ENCODE assay signal across 8 mouse cellular contexts in genomic region chr5:41706777-41707114, GRCm38 (mm10). TPM values are rescaled to one million over a fixed set of nuclear protein-coding genes. Genes with fewer than 3 reads are reported as not detected.
DNase-seq lines count a peak whose midpoint lies in the region; ATAC-seq and TF ChIP-seq lines count a peak whose summit lies in the region.

No protein-coding gene starts in this region.

- peak overlapping the region; percentile 97 for H3K4me2 ChIP-seq in embryonic facial prominence, embryonic 11.5 days (ENCODE audit: low read depth, low read length)
- H3K4me2 ChIP-seq in intestine, embryonic 14.5 days (ENCODE audit: low read length): peak overlapping the region; percentile 93
- peak overlapping the region; percentile 80 for H3K4me2 ChIP-seq in myocyte (ENCODE audit: low read depth)

- H3K9ac ChIP-seq in embryonic facial prominence, embryonic 11.5 days (replicated peaks; ENCODE audit: low read length): peak overlapping the region; percentile 77
- H3K9ac ChIP-seq in intestine, embryonic 14.5 days (ENCODE audit: low read length): peak overlapping the region; percentile 89

- H3K79me2 ChIP-seq in myocyte (ENCODE audit: control insufficient read depth, insufficient read depth): peaks cover 43% of the 10 kb centered on the region

- H3K27ac ChIP-seq in layer of hippocampus, adult 2 months: peak overlapping the region; percentile 99
- H3K27ac ChIP-seq in embryonic facial prominence, embryonic 11.5 days (replicated peaks; ENCODE audit: low read depth, low read length): no peak overlapping the region
- peak overlapping the region; percentile 87; the same call in 1 of the 2 replicates for H3K27ac ChIP-seq in intestine, embryonic 14.5 days (ENCODE audit: low read depth)

- no peak for TF ChIP-seq POLR2A in myocyte (IDR thresholded peaks at IDR 0.05; ENCODE audit: insufficient read length, low read depth)

- no peaks in the 10 kb centered on the region for H3K9me3 ChIP-seq in embryonic facial prominence, embryonic 11.5 days (replicated peaks; ENCODE audit: control insufficient read depth, low read length)
- no peaks in the 10 kb centered on the region for H3K9me3 ChIP-seq in intestine, embryonic 14.5 days (ENCODE audit: control insufficient read depth, low read length)

- no peaks in the 10 kb centered on the region for H3K4me1 ChIP-seq in embryonic facial prominence, embryonic 11.5 days (ENCODE audit: control insufficient read depth, insufficient read depth, low read length)
- no peaks in the 10 kb centered on the region; the same call in 1 of the 2 replicates for H3K4me1 ChIP-seq in intestine, embryonic 14.5 days (replicated peaks; ENCODE audit: control insufficient read depth, insufficient read depth, low read length)

- no peak for ATAC-seq in embryonic facial prominence, embryonic 11.5 days (replicated peaks; ENCODE audit: insufficient number of reproducible peaks, low FRiP score, low TSS enrichment, low read depth)
- ATAC-seq in intestine, embryonic 14.5 days (replicated peaks; ENCODE audit: low FRiP score, low TSS enrichment, low read depth): no peak

- H3K4me3 ChIP-seq in layer of hippocampus, adult 2 months: peak overlapping the region; percentile 99
- H3K4me3 ChIP-seq in embryonic facial prominence, embryonic 11.5 days (ENCODE audit: low read depth, low read length): peak overlapping the region; percentile 85
- H3K4me3 ChIP-seq in intestine, embryonic 14.5 days (ENCODE audit: low read depth, low read length): peak overlapping the region; percentile 92
- H3K4me3 ChIP-seq in myocyte: peak overlapping the region; percentile 92

- DNase-seq in layer of hippocampus, adult 2 months (ENCODE audit: low spot score in 2 of 2): no peak
- DNase-seq in layer of hippocampus, adult 8-10 months (ENCODE audit: low spot score in 2 of 2): no peak
- DNase-seq in embryonic facial prominence, embryonic 11.5 days (ENCODE audit: low spot score): peak; percentile 30
- no peak for DNase-seq in intestine, embryonic 14.5 days (ENCODE audit: low spot score)
- DNase-seq in cerebellum, adult 18-20 months: no peak
- no peak for DNase-seq in layer of hippocampus, postnatal 25 days (ENCODE audit: extremely low spot score in 1 of 2, low spot score in 1 of 2)
- DNase-seq in ovary, adult 18-20 months (ENCODE audit: low spot score): no peak

- 4% methylated on average over 9 of the region's 9 CpGs for WGBS in embryonic facial prominence, embryonic 11.5 days
- WGBS in intestine, embryonic 14.5 days: 3% methylated on average over 9 of the region's 9 CpGs

- H3K36me3 ChIP-seq in embryonic facial prominence, embryonic 11.5 days (replicated peaks; ENCODE audit: control insufficient read depth, insufficient read depth, low read depth, low read length): no peaks in the 10 kb centered on the region
- H3K36me3 ChIP-seq in intestine, embryonic 14.5 days (ENCODE audit: control insufficient read depth, insufficient read depth, low read length): no peaks in the 10 kb centered on the region
- peaks cover 8% of the 10 kb centered on the region for H3K36me3 ChIP-seq in myocyte (ENCODE audit: control insufficient read depth, insufficient read depth)

- no peaks in the 10 kb centered on the region for H3K27me3 ChIP-seq in embryonic facial prominence, embryonic 11.5 days (ENCODE audit: control insufficient read depth, insufficient read depth, low read length)
- no peaks in the 10 kb centered on the region for H3K27me3 ChIP-seq in intestine, embryonic 14.5 days (replicated peaks; ENCODE audit: control insufficient read depth, insufficient read depth, low read length)
- H3K27me3 ChIP-seq in myocyte (ENCODE audit: control insufficient read depth, insufficient read depth, insufficient read length): no peaks in the 10 kb centered on the region

- no peak for TF ChIP-seq CTCF in layer of hippocampus, adult 2 months (conservative IDR thresholded peaks at IDR 0.05)

- peak overlapping the region; percentile 77 for H3ac ChIP-seq in myocyte (ENCODE audit: control insufficient read depth, insufficient read length)

TF ChIP-seq in myocyte, 11 proteins besides CTCF, POLR2A, EP300 and RAD21:
- TF ChIP-seq POLR2AphosphoS2 (IDR thresholded peaks at IDR 0.05; ENCODE audit: insufficient read length, low read depth): no peak
- no peak for TF ChIP-seq REST (IDR thresholded peaks at IDR 0.05; ENCODE audit: insufficient read depth, insufficient read length)
- TF ChIP-seq CEBPB (IDR thresholded peaks at IDR 0.05; ENCODE audit: insufficient read depth, poor library complexity, severe bottlenecking): peak; percentile 42; the same call in 1 of the 2 replicates

RNA-seq across cellular contexts. Expression of gene Rab28, which starts 1.2 kb away (rescaled TPM):
- total RNA-seq in layer of hippocampus, adult 2 months (2021): 10 to 100 TPM; 80.5 to 87.3 TPM
- total RNA-seq in layer of hippocampus, adult 8-10 months (2022): 10 to 100 TPM; 76.1 to 84.6 (median 81.1) TPM
- polyA plus RNA-seq in embryonic facial prominence, embryonic 11.5 days (2014; fragmentation: Nextera tagmentation; extraction: Ambion mirVana): 91.7 and 99.4 TPM in 2 replicates
- 65.9 and 66.5 TPM in 2 replicates for polyA plus RNA-seq in intestine, embryonic 14.5 days (2014; fragmentation: Nextera tagmentation; extraction: Ambion mirVana)
- 48.6 TPM for polyA plus RNA-seq in myocyte (2012; fragmentation: generic; extraction: Trizol)
- 10 to 100 TPM; 75.3 to 80.6 TPM for total RNA-seq in layer of hippocampus, postnatal 25 days (2021)

RNA-seq across cellular contexts. Expression of gene Nkx3-2, which starts 57.6 kb away (rescaled TPM):
- not detected for total RNA-seq in layer of hippocampus, adult 2 months (2021)
- not detected for total RNA-seq in layer of hippocampus, adult 8-10 months (2022)
- polyA plus RNA-seq in embryonic facial prominence, embryonic 11.5 days (2014; fragmentation: Nextera tagmentation; extraction: Ambion mirVana): 1.8 and 2.2 TPM in 2 replicates
- polyA plus RNA-seq in intestine, embryonic 14.5 days (2014; fragmentation: Nextera tagmentation; extraction: Ambion mirVana): 2.8 and 3.2 TPM in 2 replicates
- 0.11 TPM for polyA plus RNA-seq in myocyte (2012; fragmentation: generic; extraction: Trizol)
- total RNA-seq in layer of hippocampus, postnatal 25 days (2021): not detected
